Mouse (Mus musculus) ES-E14 (cell line): ENCODE results near the gene Itpr1.

Source experiments
- CHD2 ChIP-seq: IDR thresholded peaks from 2 replicates; pipeline ENCODE4 v1.6.1; 2014; ENCODE audit warnings: mild to moderate bottlenecking, low read depth, low read length, inconsistent platforms
- HCFC1 ChIP-seq: IDR thresholded peaks from 2 replicates; pipeline ENCODE4 v1.6.1; 2012; ENCODE audit warnings: low read length, inconsistent platforms, borderline replicate concordance; ENCODE audit not compliant: insufficient read depth
- MAFK ChIP-seq: IDR thresholded peaks from 2 replicates; pipeline ENCODE4 v1.6.1; 2014; ENCODE audit warnings: mild to moderate bottlenecking, low read depth, low read length, inconsistent platforms; ENCODE audit not compliant: insufficient read depth
- ZC3H11A ChIP-seq: IDR thresholded peaks from 2 replicates; pipeline ENCODE4 v1.6.1; 2012; ENCODE audit warnings: low read depth, mild to moderate bottlenecking, inconsistent platforms, low read length, borderline replicate concordance
- ZNF384 ChIP-seq: IDR thresholded peaks from 2 replicates; pipeline ENCODE4 v1.6.1; 2012; ENCODE audit warnings: low read depth, low read length, inconsistent platforms

GRCm38 (mm10) chr6:108276880-108277507 lies 64.1 kb downstream of the Itpr1 start:
- no peak for TF ChIP-seq MAFK
- TF ChIP-seq CHD2, result no peak
- no peak for TF ChIP-seq HCFC1
- no peak for TF ChIP-seq ZC3H11A
- no peak for TF ChIP-seq ZNF384
